Mouse (Mus musculus): Measurements from ENCODE around the gene Npl. TPM values are rescaled to one million over a fixed set of nuclear protein-coding genes. Genes with fewer than 3 reads are reported as not detected.

The Npl gene
- polyA plus RNA-seq, 1 experiment = not detected

DNA sequence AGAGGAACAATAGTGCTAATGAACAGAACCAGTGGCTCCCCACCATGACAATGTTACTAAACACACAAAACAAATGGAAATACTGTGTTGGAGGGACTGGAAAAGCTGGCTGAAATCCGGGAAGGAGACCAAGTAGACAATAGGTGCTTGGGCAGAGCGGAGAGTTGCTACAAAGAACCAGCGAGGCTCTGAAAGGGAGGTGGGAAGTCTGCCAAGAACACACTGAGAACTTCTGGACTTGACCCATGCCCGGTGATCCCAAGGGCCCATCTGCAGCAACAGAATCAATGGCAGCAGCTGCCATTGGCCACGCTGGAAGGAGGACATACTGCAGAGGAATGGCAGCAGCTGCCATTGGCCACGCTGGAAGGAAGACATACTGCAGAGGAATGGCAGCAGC, 43.6 kb downstream of the Npl start:
- no peak for TF ChIP-seq GATA1 (IDR thresholded peaks at IDR 0.05; ENCODE audit: low read length)

DNA sequence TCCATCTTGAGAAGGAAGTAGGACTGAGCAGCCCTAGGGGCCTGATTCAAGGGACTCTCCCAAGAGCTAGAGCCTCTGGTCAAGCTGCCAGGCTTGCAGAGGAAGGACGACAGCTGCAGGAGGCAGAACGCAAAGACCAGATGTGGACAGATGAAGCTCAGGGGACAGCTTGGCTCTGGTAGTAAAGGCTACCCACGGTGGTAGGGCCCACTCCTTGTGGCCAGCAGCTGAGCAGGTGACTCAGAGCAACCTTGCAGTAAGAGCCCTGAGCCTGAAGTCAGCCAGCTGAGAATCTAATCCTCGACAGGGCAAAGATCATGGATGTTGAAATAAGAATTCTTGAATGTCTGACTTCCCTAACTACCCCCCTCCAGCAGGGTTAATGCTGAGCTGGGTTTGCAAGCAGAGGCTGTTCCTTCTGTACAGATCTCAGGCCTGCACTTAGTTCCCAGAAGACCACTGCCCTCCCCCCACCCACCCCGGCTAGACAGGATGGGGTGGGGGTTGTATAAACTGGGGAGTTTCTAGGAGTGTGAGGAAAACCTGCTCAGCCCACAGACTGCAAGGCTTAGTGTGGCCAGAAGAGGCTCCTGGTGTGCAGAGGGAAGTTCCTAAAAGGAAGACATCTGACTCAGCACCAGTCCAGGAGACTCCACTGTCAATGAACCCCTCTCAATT, 48.1 kb downstream of the Npl start:
- TF ChIP-seq GATA1 (IDR thresholded peaks at IDR 0.05; ENCODE audit: low read length) = no peak

DNA sequence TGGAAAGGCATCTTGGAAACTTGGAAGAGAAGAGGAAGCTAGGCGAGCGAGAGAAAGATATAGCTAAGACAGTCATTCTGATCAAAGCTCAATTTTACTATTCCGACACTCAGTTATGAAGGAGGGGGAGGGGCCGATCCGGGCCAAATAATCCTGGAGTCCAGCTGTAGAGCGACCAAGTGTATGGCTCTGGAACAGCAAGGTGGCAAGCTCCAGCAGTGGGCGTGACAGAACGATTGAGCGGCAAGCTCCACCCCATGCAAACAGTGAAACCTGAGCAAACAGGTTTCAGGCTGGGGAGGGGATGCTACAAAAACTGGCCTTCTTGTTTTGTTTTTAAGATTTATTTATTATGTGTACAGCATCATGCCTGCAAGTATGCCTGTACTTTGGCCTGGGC, 49.8 kb downstream of the Npl start:
- no peak for TF ChIP-seq GATA1 (IDR thresholded peaks at IDR 0.05; ENCODE audit: low read length)

DNA sequence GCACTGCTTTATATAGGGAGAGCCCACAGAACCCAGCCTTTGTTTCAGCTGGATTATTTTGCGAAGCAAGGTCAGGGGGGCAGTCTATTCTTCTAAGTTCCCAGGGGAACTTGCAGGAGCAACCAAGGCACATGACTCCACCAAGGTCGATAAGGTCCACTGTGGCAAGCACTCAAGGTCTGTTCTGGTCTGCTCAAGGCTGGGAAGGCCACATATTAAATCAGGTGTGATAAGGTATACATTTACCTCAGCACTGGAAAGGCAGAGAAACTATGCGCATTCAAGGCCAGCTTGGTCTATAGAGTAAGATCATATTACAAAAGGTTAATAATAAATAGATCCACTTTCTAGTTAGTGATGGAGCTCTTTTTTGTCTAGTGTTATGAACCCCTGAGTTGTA, 53.8 kb downstream of the Npl start:
- TF ChIP-seq GATA1 (IDR thresholded peaks at IDR 0.05; ENCODE audit: low read length) = no peak

DNA sequence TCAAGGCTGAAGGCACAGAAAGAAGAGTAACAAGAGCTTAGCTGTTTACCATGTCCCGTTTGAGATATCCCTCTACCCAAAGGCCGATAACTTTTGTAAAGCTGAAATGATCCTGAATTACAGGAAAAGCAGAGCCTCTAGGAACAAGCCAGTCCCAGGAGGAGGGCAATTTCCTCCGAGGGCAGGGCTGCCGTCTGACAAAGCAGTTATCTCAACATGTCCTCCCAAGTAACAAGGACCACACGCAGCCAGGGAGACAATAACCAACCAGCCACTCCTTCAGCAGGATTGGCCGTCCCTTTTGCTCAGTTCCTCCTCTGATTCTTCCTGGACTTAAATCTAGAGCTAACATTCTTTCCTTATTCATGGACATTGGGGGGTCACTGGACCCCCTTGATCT, 55.9 kb downstream of the Npl start:
- TF ChIP-seq GATA1 (IDR thresholded peaks at IDR 0.05; ENCODE audit: low read length) = no peak

DNA sequence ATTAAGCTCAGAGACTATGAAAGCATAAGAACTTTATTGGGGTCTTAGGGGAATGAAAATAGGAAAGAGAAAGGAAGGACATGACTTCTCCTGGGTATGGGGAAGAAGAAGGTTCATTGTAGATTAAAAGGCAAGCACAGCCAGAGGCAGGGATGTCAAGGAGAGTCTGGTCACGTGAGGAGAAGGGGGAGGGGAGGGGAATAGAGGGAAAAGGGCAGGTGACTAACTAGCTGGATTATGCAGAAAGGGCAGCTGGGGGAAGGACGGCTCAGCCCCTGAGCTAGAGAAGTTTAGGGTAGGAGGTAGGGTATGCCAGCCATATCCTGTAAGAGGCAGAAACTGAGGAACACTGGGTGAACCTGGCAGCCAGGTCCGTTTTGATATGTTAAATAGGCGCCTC, 56.5 kb downstream of the Npl start:
- no peak for TF ChIP-seq GATA1 (IDR thresholded peaks at IDR 0.05; ENCODE audit: low read length)

DNA sequence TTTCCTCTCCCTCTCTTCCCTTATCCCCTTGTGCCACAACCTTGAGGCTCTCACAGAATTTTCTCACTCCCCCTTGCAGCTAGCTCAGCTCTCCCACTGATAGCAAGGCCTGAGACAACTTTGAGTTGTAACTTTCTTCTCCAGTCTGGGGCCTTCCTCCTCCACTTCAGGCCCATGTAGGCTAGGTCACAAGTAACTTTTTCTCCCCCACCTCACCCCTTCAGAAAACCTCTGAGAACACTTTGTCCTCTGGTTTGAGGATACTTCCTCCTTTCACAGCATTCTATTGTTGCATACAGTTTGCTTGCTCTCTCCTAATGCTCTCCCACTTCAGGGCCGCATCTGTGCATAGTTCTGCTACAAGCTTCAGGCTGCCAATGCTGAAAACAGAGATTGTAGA, 58.0 kb downstream of the Npl start:
- no peak for TF ChIP-seq GATA1 (IDR thresholded peaks at IDR 0.05; ENCODE audit: low read length)

DNA sequence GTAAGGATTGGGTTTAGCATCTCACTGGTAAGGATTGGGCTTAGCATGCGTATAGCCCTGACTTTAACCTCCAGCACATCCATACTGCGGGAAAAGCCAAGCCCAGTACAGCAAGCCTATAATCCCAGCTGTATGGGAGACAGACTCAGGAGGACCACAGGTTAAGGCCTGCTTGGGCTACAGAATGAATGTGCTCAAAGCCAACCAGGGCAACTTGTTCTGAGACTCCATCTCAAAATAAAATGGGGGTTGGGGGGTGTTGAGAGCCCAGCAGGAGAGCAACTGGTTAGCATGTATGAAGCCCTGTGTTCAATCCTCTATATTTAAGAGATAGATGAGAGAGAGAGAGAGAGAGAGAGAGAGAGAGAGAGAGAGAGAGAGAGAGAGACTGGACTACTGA, 58.5 kb downstream of the Npl start:
- TF ChIP-seq GATA1 (IDR thresholded peaks at IDR 0.05; ENCODE audit: low read length) = no peak

DNA sequence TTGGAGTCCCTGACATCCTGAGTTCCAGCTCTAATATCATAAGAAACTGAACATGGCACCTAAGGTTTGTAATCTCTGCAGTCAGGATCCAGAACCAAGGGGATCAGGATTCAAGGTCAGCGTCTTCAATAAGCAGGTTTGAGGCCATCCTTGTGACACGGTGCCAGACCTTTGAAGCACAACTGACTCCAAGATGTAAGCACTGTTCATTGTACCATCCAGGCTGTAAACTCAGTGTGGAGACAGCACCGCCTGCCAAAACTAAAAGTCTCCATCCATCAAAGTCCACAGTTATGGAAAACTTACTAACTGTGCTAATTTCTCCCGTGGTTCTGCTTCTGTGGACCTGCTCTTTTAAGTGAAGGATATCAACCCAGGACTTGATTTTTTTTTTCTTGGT, 59.9 kb downstream of the Npl start:
- TF ChIP-seq GATA1 (IDR thresholded peaks at IDR 0.05; ENCODE audit: low read length) = no peak

DNA sequence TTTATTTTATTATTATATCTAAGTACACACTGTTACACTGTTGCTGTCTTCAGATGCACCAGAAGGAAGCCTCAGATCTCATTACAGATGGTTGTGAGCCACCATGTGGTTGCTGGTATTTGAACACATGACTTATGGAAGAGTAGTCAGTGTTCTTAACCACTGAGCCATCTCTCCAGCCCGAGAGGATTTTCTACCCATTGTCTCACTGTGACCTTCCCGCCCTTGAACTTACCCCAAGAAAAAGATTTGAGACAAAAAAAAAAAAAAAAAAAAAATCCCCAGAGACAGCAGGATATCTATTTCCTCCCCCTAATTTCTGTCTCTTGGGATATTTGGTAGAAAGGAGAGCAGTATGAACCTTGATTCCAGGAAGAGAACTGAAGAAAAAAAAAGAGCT, 60.3 kb downstream of the Npl start:
- no peak for TF ChIP-seq GATA1 (IDR thresholded peaks at IDR 0.05; ENCODE audit: low read length)

DNA sequence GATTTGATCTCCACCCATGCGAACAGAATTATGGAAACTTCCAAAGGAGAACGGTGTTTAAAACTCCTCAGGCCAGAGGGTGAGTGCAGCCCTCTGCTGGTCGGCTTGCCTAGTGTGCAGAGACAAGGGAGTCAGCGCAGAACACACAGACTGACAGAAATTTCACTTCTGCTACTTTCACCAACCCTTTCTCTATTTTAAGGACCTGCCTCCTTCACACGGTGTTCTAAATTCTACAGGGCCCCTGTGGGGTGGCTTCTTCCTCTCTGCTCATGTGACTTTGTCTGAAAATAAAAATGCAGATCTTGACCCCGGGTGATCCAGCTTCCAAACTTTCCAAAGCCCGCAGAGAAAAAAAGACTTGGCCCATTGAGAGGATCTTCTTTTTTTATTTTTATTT, 60.7 kb downstream of the Npl start:
- TF ChIP-seq GATA1 (IDR thresholded peaks at IDR 0.05; ENCODE audit: low read length) = no peak

DNA sequence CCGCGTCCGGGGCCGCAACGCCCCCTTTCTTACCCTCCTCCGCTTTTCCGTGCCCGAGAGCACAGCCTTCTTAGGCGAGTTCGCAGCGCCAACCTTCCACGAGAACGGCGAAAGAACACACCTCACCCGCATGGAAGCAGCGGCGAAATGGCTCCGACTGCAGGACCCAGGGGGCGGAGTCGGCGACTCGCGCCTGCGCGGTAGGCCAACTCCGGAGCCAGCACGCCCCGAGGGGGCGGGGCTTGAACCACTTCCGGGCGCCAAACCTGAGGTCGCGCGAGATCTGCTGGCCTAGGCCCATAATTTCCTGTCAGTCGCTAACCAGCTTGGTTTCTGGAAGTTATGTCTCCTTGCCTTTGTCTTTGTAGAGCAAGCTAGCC, 62.4 kb downstream of the Npl start, which contains the start of gene Dhx9:
Dhx9 (minus strand) TSS at position 161 of the 380 bp plus-strand sequence.
- TF ChIP-seq GATA1 (IDR thresholded peaks at IDR 0.05; ENCODE audit: low read length) = no peak

DNA sequence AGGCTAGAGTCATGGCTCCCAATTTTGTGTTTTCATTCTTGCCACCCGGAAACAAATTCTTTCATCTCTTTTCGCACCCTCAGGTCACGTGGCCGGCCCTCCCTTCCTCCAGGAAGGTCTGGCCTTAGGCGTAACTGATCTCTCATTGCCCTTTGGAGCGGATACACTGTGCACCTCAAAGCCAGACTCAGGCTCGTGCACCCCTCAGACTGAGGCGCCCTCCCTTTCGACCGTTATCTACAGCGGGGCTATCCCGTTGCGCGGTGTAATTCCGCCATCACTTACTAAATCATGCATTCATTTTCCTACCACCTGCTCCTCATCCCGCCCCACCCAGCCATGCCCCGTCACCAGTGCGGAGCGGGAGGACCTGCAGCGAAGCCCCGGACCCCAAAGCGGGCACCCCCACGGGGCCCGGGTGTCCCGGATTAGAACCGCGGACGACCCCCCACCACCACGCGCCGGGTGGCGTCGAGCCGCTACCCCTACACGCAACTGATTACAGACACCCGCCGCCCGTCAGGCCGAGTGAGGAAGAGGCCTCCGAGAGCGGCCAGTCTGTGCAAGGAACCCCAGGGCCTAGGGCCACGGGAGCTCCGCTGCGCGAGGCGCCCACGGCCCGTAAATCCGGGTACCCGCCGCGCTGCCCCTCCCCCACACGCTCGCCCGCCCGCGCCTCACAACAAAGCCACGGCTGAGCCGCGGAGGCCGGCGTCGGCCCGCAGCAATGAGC, 62.9 kb downstream of the Npl start:
- TF ChIP-seq GATA1 (IDR thresholded peaks at IDR 0.05; ENCODE audit: low read length) = no peak

DNA sequence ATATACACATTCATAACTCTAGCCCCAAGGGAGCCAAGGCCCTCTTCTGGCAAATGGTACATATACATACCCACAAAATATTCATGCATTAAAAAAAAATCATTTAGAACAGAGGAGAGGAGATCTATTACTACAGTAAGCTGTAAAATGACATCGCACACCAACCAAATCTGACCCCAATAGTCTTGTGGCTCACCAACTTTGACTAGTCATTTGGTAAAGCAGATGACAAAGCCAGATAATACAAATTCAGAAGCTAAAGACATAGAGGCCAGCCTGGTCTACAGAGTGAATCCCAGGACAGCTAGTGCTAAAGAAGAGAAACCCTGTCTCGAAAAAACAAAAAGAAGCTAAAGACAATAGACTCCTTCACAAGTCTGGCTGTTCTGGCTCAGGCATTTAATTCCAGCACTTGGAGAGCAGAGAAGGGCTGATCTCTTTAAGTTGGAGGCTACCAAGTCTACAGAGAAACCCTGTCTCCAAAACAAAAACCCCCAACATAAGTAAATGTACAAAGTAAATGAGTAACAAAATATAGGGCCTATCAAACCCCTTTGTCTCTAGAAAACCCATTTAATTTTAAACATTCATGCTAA, 64.5 kb downstream of the Npl start:
- TF ChIP-seq GATA1 (IDR thresholded peaks at IDR 0.05; ENCODE audit: low read length) = no peak

DNA sequence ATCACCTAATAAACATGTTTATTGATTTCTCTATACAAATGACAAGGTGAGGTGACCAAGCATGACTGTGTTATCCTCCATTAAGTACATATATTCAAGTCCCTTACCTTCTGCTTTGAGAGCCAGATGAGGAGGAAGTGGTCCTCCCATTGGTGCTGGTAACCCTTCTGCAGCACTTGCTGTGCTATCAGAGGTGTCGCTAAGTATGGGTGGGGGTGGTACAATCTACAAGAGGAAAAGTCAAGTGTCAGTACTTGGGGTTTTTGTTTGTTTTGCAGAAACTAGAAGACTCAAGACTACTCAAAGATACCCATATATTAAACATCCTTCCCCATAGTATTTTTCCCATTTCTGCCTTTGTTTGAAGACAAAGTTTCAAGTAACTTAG, 68.8 kb downstream of the Npl start:
- TF ChIP-seq GATA1 (IDR thresholded peaks at IDR 0.05; ENCODE audit: low read length) = no peak

DNA sequence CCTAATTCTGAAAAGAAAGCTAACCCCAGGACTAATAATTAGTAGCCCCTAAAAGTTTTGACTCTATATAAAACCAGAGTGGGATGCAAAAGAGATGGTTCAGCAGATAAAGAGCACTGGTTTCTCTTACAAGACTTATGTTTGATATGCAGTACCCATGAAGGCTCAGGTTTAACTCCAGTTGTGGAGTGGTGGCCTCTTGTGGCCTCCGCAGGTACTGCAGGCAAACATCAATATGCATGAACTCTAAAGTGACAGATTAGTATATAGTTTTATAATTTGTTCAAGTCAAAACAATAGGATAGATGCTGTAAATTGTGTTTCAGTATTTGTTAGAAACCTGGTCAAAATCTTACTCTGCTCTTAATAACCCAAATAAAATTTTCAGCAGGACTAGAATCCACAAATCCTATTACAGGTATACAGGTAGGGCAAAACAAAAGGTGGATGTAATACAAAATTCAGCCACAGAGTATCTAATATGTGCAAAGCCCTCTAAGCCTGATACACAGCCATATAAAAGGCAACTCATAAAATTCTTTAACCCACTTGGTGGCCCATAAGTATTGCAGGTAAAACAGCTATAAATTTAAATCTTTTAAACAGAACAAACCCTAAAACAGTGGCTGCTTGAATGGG, 69.3 kb downstream of the Npl start:
- TF ChIP-seq GATA1 (IDR thresholded peaks at IDR 0.05; ENCODE audit: low read length) = no peak
